Mouse (Mus musculus): ENCODE measurements around the gene 4933411K16Rik. TPM values are rescaled to one million over a fixed set of nuclear protein-coding genes. Genes with fewer than 3 reads are reported as not detected.

The 4933411K16Rik gene
- polyA plus RNA-seq, 1 experiment: 3.6 TPM

DNA sequence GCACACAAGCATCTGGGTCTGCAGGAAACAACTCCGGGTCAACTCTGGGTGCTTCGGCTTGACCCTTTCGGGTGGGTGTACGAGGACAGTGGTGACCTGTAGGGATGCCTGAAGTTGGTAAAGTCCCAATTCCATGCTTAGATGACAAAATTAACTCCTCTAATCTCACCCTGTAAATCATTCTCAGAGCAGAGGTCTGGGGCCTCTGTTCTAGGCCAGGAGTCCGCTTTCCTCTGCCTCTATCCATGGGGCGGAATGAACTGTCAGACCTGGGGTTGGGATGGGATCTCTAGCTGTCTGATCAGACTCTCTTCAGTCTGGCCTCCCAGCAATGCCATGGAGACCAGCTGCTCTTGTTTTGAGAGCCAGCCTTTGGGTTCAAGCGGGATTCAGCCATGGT lies 9.4 kb downstream of the 4933411K16Rik start:
- Histone ChIP-seq H3K4me3 (ENCODE audit: insufficient read depth, low read depth, low read length) (no peak overlapping the region), H3K36me3 (ENCODE audit: control insufficient read depth, insufficient read depth, low read length) (0 out of 2 replicates have a peak, but pooled peaks cover 2% of the 10 kb centered on the region), H3K27me3 (replicated peaks; ENCODE audit: control insufficient read depth, insufficient read depth, low read length) (no peaks in the 10 kb centered on the region), H3K27ac (ENCODE audit: insufficient read depth, low read depth, low read length) (peak overlapping the region; percentile 80), H3K4me1 (ENCODE audit: control insufficient read depth, insufficient read depth, low read length) (peaks cover 29% of the 10 kb centered on the region)
- no peak for TF ChIP-seq CTCF (conservative IDR thresholded peaks at IDR 0.05; ENCODE audit: insufficient read depth, insufficient read length, low read depth, low read length)
- no peak for TF ChIP-seq POLR2A (IDR thresholded peaks at IDR 0.05; ENCODE audit: low read depth, low read length)
- peak; percentile 87 for DNase-seq
- 60% methylated on average over 7 of the region's 7 CpGs for WGBS

DNA sequence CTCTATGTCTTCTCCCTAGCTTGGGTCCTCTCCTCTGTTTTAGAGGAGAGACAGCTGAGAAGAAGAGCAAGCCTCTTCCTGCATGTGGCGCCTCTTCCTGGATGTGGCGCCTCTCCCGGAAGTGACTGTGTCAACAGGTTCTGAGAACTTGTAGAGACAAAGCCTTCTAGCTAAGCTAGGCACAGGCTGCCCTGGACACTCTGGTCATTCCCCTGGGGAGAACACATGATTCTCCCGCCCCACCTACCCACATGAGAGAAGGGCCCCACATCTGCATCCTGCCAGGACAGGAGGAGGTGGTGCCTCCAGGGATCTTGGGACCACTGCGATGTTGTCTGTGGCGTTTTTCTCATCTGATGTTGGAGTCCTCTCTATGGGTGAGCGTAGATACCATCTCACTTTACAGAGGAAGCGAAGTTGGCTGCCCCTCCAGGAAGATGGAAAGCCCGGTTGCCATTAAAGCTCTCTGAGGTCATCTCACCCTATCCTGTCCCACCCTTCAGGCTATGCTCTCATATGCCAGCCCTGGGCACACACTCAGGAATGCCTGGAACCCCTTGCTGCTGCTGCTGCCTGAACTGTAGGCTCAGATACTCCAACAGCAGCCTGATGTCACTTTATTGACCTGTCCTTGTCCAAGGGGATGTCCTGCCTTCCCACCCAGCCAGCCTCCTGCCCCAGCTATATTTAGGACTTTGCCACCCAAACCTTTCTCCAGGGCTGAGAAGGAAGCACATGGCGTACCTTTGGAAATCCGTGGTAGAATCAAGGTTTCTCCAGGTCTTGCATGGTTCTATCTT lies 16.6 kb downstream of the 4933411K16Rik start:
- H3K27me3 ChIP-seq (replicated peaks; ENCODE audit: control insufficient read depth, insufficient read depth, low read length): no peaks in the 10 kb centered on the region
- peak overlapping the region; percentile 5; the same call in 1 of the 2 replicates for H3K27ac ChIP-seq (ENCODE audit: insufficient read depth, low read depth, low read length)
- DNase-seq: no peak
- 0 out of 2 replicates have a peak, but pooled peaks cover 2% of the 10 kb centered on the region for H3K36me3 ChIP-seq (ENCODE audit: control insufficient read depth, insufficient read depth, low read length)
- 64% methylated on average over 11 of the region's 11 CpGs for WGBS
- TF ChIP-seq POLR2A (IDR thresholded peaks at IDR 0.05; ENCODE audit: low read depth, low read length) (no peak), CTCF (conservative IDR thresholded peaks at IDR 0.05; ENCODE audit: insufficient read depth, insufficient read length, low read depth, low read length) (no peak)
- no peak overlapping the region for H3K4me3 ChIP-seq (ENCODE audit: insufficient read depth, low read depth, low read length)
- H3K4me1 ChIP-seq (ENCODE audit: control insufficient read depth, insufficient read depth, low read length): peaks cover 11% of the 10 kb centered on the region

- peak; percentile 64 for DNase-seq
- Histone ChIP-seq H3K27ac (ENCODE audit: insufficient read depth, low read depth, low read length) (0 out of 2 replicates have a peak overlapping the region, but pooled peaks have one; percentile 5), H3K4me3 (ENCODE audit: insufficient read depth, low read depth, low read length) (no peak overlapping the region), H3K36me3 (ENCODE audit: control insufficient read depth, insufficient read depth, low read length) (0 out of 2 replicates have a peak, but pooled peaks cover 2% of the 10 kb centered on the region), H3K27me3 (replicated peaks; ENCODE audit: control insufficient read depth, insufficient read depth, low read length) (no peaks in the 10 kb centered on the region), H3K4me1 (ENCODE audit: control insufficient read depth, insufficient read depth, low read length) (peaks cover 11% of the 10 kb centered on the region)
- TF ChIP-seq CTCF (conservative IDR thresholded peaks at IDR 0.05; ENCODE audit: insufficient read depth, insufficient read length, low read depth, low read length) (peak; percentile 65), POLR2A (IDR thresholded peaks at IDR 0.05; ENCODE audit: low read depth, low read length) (no peak)
- WGBS: 32% methylated on average over 6 of the region's 6 CpGs
Observed at GRCm38 (mm10) chr19:42069241-42069525, 17.1 kb downstream of the 4933411K16Rik start.

DNA sequence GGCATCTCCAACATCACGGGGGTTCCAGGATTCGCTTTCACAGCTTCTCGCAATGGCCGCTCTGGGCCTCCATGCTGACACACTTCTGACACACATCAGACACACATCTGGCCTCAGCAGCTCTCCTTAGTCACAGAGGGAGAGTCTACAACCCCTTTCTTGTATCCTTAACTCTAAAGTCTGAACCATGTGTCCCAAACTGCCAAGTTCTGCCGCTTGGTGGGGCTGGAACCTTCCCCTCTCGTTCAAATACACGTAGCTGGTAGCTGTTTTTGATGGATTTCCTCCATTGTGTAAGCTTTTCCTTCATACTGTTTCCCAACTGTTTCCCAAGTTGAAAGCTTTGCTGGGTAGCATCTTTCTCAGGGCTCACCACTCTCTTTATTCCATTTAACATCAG lies 19.2 kb downstream of the 4933411K16Rik start:
- no peak for DNase-seq
- Histone ChIP-seq H3K27me3 (replicated peaks; ENCODE audit: control insufficient read depth, insufficient read depth, low read length) (no peaks in the 10 kb centered on the region), H3K4me3 (ENCODE audit: insufficient read depth, low read depth, low read length) (no peak overlapping the region), H3K4me1 (ENCODE audit: control insufficient read depth, insufficient read depth, low read length) (peaks cover 15% of the 10 kb centered on the region), H3K27ac (ENCODE audit: insufficient read depth, low read depth, low read length) (no peak overlapping the region; the same call in 1 of the 2 replicates), H3K36me3 (ENCODE audit: control insufficient read depth, insufficient read depth, low read length) (0 out of 2 replicates have a peak, but pooled peaks cover 2% of the 10 kb centered on the region)
- TF ChIP-seq POLR2A (IDR thresholded peaks at IDR 0.05; ENCODE audit: low read depth, low read length) (no peak), CTCF (conservative IDR thresholded peaks at IDR 0.05; ENCODE audit: insufficient read depth, insufficient read length, low read depth, low read length) (peak; percentile 33)
- 72% methylated on average over 7 of the region's 7 CpGs for WGBS

- Histone ChIP-seq H3K36me3 (ENCODE audit: control insufficient read depth, insufficient read depth, low read length) (0 out of 2 replicates have a peak, but pooled peaks cover 2% of the 10 kb centered on the region), H3K4me1 (ENCODE audit: control insufficient read depth, insufficient read depth, low read length) (peaks cover 15% of the 10 kb centered on the region), H3K27me3 (replicated peaks; ENCODE audit: control insufficient read depth, insufficient read depth, low read length) (no peaks in the 10 kb centered on the region), H3K4me3 (ENCODE audit: insufficient read depth, low read depth, low read length) (no peak overlapping the region), H3K27ac (ENCODE audit: insufficient read depth, low read depth, low read length) (peak overlapping the region; percentile 96)
- 49% methylated on average over 15 of the region's 15 CpGs for WGBS
- peak; percentile 91 for DNase-seq
- TF ChIP-seq POLR2A (IDR thresholded peaks at IDR 0.05; ENCODE audit: low read depth, low read length): no peak
Observed at GRCm38 (mm10) chr19:42071886-42072608, 20.0 kb downstream of the 4933411K16Rik start.

DNA sequence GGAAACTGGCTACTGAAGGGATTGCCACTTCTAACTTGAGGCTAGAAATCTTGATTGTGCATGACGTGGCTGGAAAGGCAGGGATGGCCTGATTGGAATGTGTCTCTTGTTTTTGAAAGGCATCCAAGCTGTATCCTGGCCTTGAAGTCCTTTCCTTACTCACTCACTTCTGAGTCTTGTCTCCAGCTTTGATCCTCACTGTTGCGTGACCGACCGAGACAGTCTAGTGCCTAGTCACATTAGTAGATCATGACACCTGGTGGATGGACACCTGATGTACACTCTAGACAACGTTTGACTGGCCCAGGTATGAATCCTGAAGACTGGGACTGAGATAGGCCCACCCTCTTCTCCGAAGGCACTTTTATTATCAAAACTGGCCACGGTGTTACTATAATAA lies 20.8 kb downstream of the 4933411K16Rik start:
- Histone ChIP-seq H3K4me1 (ENCODE audit: control insufficient read depth, insufficient read depth, low read length) (peaks cover 15% of the 10 kb centered on the region), H3K36me3 (ENCODE audit: control insufficient read depth, insufficient read depth, low read length) (0 out of 2 replicates have a peak, but pooled peaks cover 2% of the 10 kb centered on the region), H3K4me3 (ENCODE audit: insufficient read depth, low read depth, low read length) (no peak overlapping the region), H3K27ac (ENCODE audit: insufficient read depth, low read depth, low read length) (peak overlapping the region; percentile 96), H3K27me3 (replicated peaks; ENCODE audit: control insufficient read depth, insufficient read depth, low read length) (no peaks in the 10 kb centered on the region)
- TF ChIP-seq POLR2A (IDR thresholded peaks at IDR 0.05; ENCODE audit: low read depth, low read length) (no peak), CTCF (conservative IDR thresholded peaks at IDR 0.05; ENCODE audit: insufficient read depth, insufficient read length, low read depth, low read length) (peak; percentile 74)
- 41% methylated on average over 7 of the region's 7 CpGs for WGBS
- peak; percentile 86 for DNase-seq

- TF ChIP-seq POLR2A (IDR thresholded peaks at IDR 0.05; ENCODE audit: low read depth, low read length) (no peak), CTCF (conservative IDR thresholded peaks at IDR 0.05; ENCODE audit: insufficient read depth, insufficient read length, low read depth, low read length) (no peak)
- no peaks in the 10 kb centered on the region for H3K27me3 ChIP-seq (replicated peaks; ENCODE audit: control insufficient read depth, insufficient read depth, low read length)
- H3K36me3 ChIP-seq (ENCODE audit: control insufficient read depth, insufficient read depth, low read length): 0 out of 2 replicates have a peak, but pooled peaks cover 2% of the 10 kb centered on the region
- 63% methylated on average over 2 of the region's 2 CpGs for WGBS
- peak; percentile 72 for DNase-seq
- H3K27ac ChIP-seq (ENCODE audit: insufficient read depth, low read depth, low read length): no peak overlapping the region
- no peak overlapping the region for H3K4me3 ChIP-seq (ENCODE audit: insufficient read depth, low read depth, low read length)
- peaks cover 20% of the 10 kb centered on the region for H3K4me1 ChIP-seq (ENCODE audit: control insufficient read depth, insufficient read depth, low read length)
Observed at GRCm38 (mm10) chr19:42075051-42075450, 23.0 kb downstream of the 4933411K16Rik start.

Data from kidney, adult 2 months (tissue).